Mouse (Mus musculus) liver, embryonic 11.5 days (tissue): ENCODE results near the gene Med29. TPM values are rescaled to one million over a fixed set of nuclear protein-coding genes. Genes with fewer than 3 reads are reported as not detected.

Source experiments
- ATAC-seq: fragments of 200-750 bp; cut with Nextera tagmentation; replicated peaks from 2 replicates; pipeline ENCODE4 v1.8.0; 2017; ENCODE audit warnings: moderate number of reproducible peaks, mild to moderate bottlenecking, moderate TSS enrichment, moderate library complexity; ENCODE audit not compliant: low FRiP score
- DNase-seq: peaks from one replicate; pipeline ENCODE4 v3.0.0-alpha.2; 2017; ENCODE audit warnings: low spot score
- H3K27ac ChIP-seq: fragments of 300-500 bp; sonication (generic); 2 replicates; pipeline ENCODE4 v1.5.1; 2014; ENCODE audit warnings: mild to moderate bottlenecking, low read depth, low read length, control low read depth
- H3K27me3 ChIP-seq: fragments of 300-500 bp; sonication (generic); replicated peaks from 2 replicates; pipeline ENCODE4 v1.6.1; 2014; ENCODE audit warnings: low read length, mixed read lengths; ENCODE audit not compliant: control insufficient read depth, insufficient read depth
- H3K36me3 ChIP-seq: fragments of 300-500 bp; sonication (generic); 2 replicates; pipeline ENCODE4 v1.6.1; 2014; ENCODE audit warnings: mild to moderate bottlenecking, low read length, moderate library complexity, mixed read lengths; ENCODE audit not compliant: control insufficient read depth, insufficient read depth
- H3K4me1 ChIP-seq: fragments of 300-500 bp; sonication (generic); replicated peaks from 2 replicates; pipeline ENCODE4 v1.6.1; 2014; ENCODE audit warnings: low read length, mixed read lengths; ENCODE audit not compliant: control insufficient read depth, insufficient read depth
- H3K4me2 ChIP-seq: fragments of 300-500 bp; sonication (generic); 2 replicates; pipeline ENCODE4 v1.6.1; 2014; ENCODE audit warnings: mild to moderate bottlenecking, control low read depth, moderate library complexity
- H3K4me3 ChIP-seq: fragments of 300-500 bp; sonication (generic); 2 replicates; pipeline ENCODE4 v1.5.1; 2014; ENCODE audit warnings: low read depth, low read length, control low read depth
- H3K9ac ChIP-seq: fragments of 300-500 bp; sonication (generic); 2 replicates; pipeline ENCODE4 v1.6.1; 2014; ENCODE audit warnings: low read depth, low read length, control low read depth
- H3K9me3 ChIP-seq: fragments of 300-500 bp; sonication (generic); 2 replicates; pipeline ENCODE4 v1.6.1; 2016; ENCODE audit warnings: low read length, inconsistent platforms, mixed read lengths; ENCODE audit not compliant: control insufficient read depth
- WGBS: fragments of 180-500 bp; shearing (Covaris S2); extraction: QIAGEN DNeasy Blood & Tissue Kit; methylation state at CpG from one replicate; pipeline ENCODE4 v1.1.7; 2014; 5-methylcytosine and 5-hydroxymethylcytosine counted together
- polyA plus RNA-seq: library from polyadenylated mRNA; unstranded; fragments of >200 nt; fragmentation: Nextera tagmentation; extraction: Ambion mirVana; gene quantifications from 2 replicates; pipeline ENCODE4 v1.2.1, GENCODE M21; 2014

Gene Med29
- polyA plus RNA-seq, 1 experiment from 2014 or later, result 45.7 TPM

GRCm38 (mm10) chr7:28381938-28382337 lies 10.6 kb downstream of the Med29 start:
- H3K4me2 ChIP-seq, result peak overlapping the region; percentile 92
- 1% methylated on average over 17 of the region's 20 CpGs for WGBS

GRCm38 (mm10) chr7:28381017-28381790 lies 11.3 kb downstream of the Med29 start:
- H3K9ac ChIP-seq, result peak overlapping the region; percentile 61
- peak; percentile 73 for DNase-seq
- H3K36me3 ChIP-seq, result peaks cover 12% of the 10 kb centered on the region
- H3K9me3 ChIP-seq, result no peaks in the 10 kb centered on the region
- no peaks in the 10 kb centered on the region for H3K27me3 ChIP-seq
- H3K4me2 ChIP-seq, result peak overlapping the region; percentile 92
- peaks cover 72% of the 10 kb centered on the region for H3K4me1 ChIP-seq
- WGBS, result 3% methylated on average over 30 of the region's 30 CpGs
- H3K4me3 ChIP-seq, result peak overlapping the region; percentile 41
- peak; percentile 42 for ATAC-seq
- H3K27ac ChIP-seq, result peak overlapping the region; percentile 89

More at GRCm38 (mm10) chr7:28381938-28382337, 10.6 kb downstream of the Med29 start:
- H3K4me3 ChIP-seq, result peak overlapping the region; percentile 41
- H3K36me3 ChIP-seq, result peaks cover 12% of the 10 kb centered on the region
- H3K27me3 ChIP-seq, result no peaks in the 10 kb centered on the region
- peak overlapping the region; percentile 89 for H3K27ac ChIP-seq
- H3K9me3 ChIP-seq, result no peaks in the 10 kb centered on the region
- DNase-seq, result peak; percentile 84
- peak; percentile 38 for ATAC-seq
- H3K4me1 ChIP-seq, result peaks cover 67% of the 10 kb centered on the region
- H3K9ac ChIP-seq, result peak overlapping the region; percentile 61

- no peaks in the 10 kb centered on the region for H3K27me3 ChIP-seq
- peak within 1 kb of the TSS; percentile 89 for H3K27ac ChIP-seq
- 35% methylated on average over 17 of the region's 17 CpGs for WGBS
- H3K4me2 ChIP-seq, result peak within 1 kb of the TSS; percentile 92
- no peaks in the 10 kb centered on the region for H3K9me3 ChIP-seq
- peaks cover 74% of the 10 kb centered on the region for H3K4me1 ChIP-seq
- H3K36me3 ChIP-seq, result peaks cover 10% of the 10 kb centered on the region
- no peak for DNase-seq
- peak within 1 kb of the TSS; percentile 80 for H3K4me3 ChIP-seq
- peak within 1 kb of the TSS; percentile 85 for H3K9ac ChIP-seq
- no peak for ATAC-seq
These were observed 12.1 kb downstream of the Med29 start, which contains the start of gene Zfp36 for GRCm38 (mm10) chr7:28380237-28381016. Gene Zfp36 (minus strand): TSS chr7:28380253.

GRCm38 (mm10) chr7:28378769-28379651 lies 13.5 kb downstream of the Med29 start:
- Histone ChIP-seq H3K4me1 (peaks cover 78% of the 10 kb centered on the region), H3K9ac (peak overlapping the region; percentile 85), H3K36me3 (peaks cover 7% of the 10 kb centered on the region; the same call in 1 of the 2 replicates), H3K4me2 (peak overlapping the region; percentile 92), H3K27me3 (no peaks in the 10 kb centered on the region), H3K27ac (peak overlapping the region; percentile 89), H3K9me3 (no peaks in the 10 kb centered on the region), H3K4me3 (peak overlapping the region; percentile 80)
- peak; percentile 95 for DNase-seq
- under 1% methylated on average over 53 of the region's 53 CpGs for WGBS
- peak; percentile 73 for ATAC-seq

GRCm38 (mm10) chr7:28378066-28378690 lies 14.3 kb downstream of the Med29 start:
- H3K27ac ChIP-seq, result peak overlapping the region; percentile 89
- peak overlapping the region; percentile 85 for H3K9ac ChIP-seq
- DNase-seq (no peak), ATAC-seq (no peak)
- H3K4me1 ChIP-seq, result peaks cover 78% of the 10 kb centered on the region
- H3K27me3 ChIP-seq, result no peaks in the 10 kb centered on the region
- H3K4me3 ChIP-seq, result peak overlapping the region; percentile 80
- WGBS, result 25% methylated on average over 32 of the region's 32 CpGs
- peak overlapping the region; percentile 92 for H3K4me2 ChIP-seq
- H3K9me3 ChIP-seq, result no peaks in the 10 kb centered on the region
- peaks cover 7% of the 10 kb centered on the region; the same call in 1 of the 2 replicates for H3K36me3 ChIP-seq

GRCm38 (mm10) chr7:28377190-28378065 lies 15.1 kb downstream of the Med29 start:
- ATAC-seq (no peak), DNase-seq (no peak)
- Histone ChIP-seq H3K4me2 (peak overlapping the region; percentile 92), H3K4me1 (peaks cover 70% of the 10 kb centered on the region), H3K27me3 (no peaks in the 10 kb centered on the region), H3K27ac (peak overlapping the region; percentile 89), H3K9ac (peak overlapping the region; percentile 85), H3K4me3 (peak overlapping the region; percentile 80), H3K36me3 (peaks cover 7% of the 10 kb centered on the region; the same call in 1 of the 2 replicates), H3K9me3 (no peaks in the 10 kb centered on the region)
- WGBS, result 61% methylated on average over 18 of the region's 18 CpGs

GRCm38 (mm10) chr7:28376011-28376771 lies 16.3 kb downstream of the Med29 start:
- peak overlapping the region; percentile 97 for H3K27ac ChIP-seq
- H3K9ac ChIP-seq, result peak overlapping the region; percentile 74
- DNase-seq, result peak; percentile 72
- peak overlapping the region; percentile 51 for H3K4me3 ChIP-seq
- no peak for ATAC-seq
- peak overlapping the region; percentile 92 for H3K4me2 ChIP-seq
- H3K36me3 ChIP-seq, result peaks cover 7% of the 10 kb centered on the region; the same call in 1 of the 2 replicates
- 5% methylated on average over 30 of the region's 30 CpGs for whole genome bisulfite sequencing
- no peaks in the 10 kb centered on the region for H3K9me3 ChIP-seq
- no peaks in the 10 kb centered on the region for H3K27me3 ChIP-seq
- H3K4me1 ChIP-seq, result peaks cover 61% of the 10 kb centered on the region
